Mouse (Mus musculus): ENCODE results near the gene Spsb3. TPM values are rescaled to one million over a fixed set of nuclear protein-coding genes. Genes with fewer than 3 reads are reported as not detected.

Spsb3 gene
- polyA plus RNA-seq, 1 experiment: 76.4 TPM

DNA sequence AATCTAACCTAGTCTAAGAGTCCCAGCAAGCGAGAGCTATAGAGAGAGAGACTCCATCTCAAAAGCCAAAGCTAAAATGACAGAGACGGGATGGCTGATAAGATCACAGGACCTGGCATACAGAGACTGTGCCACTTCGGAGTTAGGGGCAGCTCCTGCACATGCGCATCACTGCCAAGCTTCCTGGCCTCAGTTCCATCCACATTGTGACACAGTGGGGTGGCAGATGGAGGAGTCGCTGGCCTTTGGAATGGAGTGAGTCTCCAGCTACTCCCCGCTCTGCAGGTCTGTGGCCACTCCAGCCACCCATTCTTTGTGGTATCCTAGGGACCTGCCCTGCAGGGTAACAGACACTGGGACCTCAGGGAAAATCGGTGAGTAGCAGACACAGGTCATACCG lies 20.7 kb upstream of the Spsb3 start, which contains the start of gene Igfals:
TSS of gene Igfals (plus strand) at position 222 of the 400 bp plus-strand sequence.
- TF ChIP-seq CTCF (IDR thresholded peaks at IDR 0.05; ENCODE audit: insufficient read depth, low read length) (no peak), POLR2A (IDR thresholded peaks at IDR 0.05; ENCODE audit: borderline replicate concordance, extremely low read depth, low read depth, low read length) (no peak)
- no peak for DNase-seq
- 91% methylated on average over 8 of the region's 8 CpGs for WGBS

DNA sequence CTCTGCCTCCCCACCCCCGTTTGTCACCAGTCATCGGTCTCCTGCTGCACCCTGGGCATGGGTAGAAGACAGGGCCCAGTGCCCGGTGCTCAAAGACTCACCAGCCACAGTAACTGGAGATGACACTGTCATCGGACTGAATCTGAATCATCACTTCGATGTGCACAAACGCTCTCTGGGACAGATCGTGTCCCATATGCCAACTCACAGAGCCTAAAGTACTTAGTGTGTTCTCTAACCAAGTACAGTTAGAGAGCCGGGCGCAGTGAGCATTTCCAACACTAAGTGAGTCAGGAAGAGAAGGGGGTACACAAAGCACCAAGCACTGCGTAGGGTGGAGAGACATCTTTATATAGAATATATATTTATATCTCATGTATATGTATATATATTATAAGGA lies 18.5 kb upstream of the Spsb3 start:
- DNase-seq: no peak
- Histone ChIP-seq H3K4me1 (ENCODE audit: control insufficient read depth, insufficient read depth, low read length) (no peaks in the 10 kb centered on the region), H3K4me3 (replicated peaks; ENCODE audit: extremely low read depth, low read depth, low read length) (no peak overlapping the region)
- TF ChIP-seq POLR2A (IDR thresholded peaks at IDR 0.05; ENCODE audit: borderline replicate concordance, extremely low read depth, low read depth, low read length) (no peak), CTCF (IDR thresholded peaks at IDR 0.05; ENCODE audit: insufficient read depth, low read length) (no peak)
- WGBS: 91% methylated on average over 10 of the region's 10 CpGs

More for the DNA sequence above, 20.7 kb upstream of the Spsb3 start, which contains the start of gene Igfals:
- no peak within 1 kb of the TSS for H3K4me3 ChIP-seq (replicated peaks; ENCODE audit: extremely low read depth, low read depth, low read length)
- no peaks in the 10 kb centered on the region for H3K4me1 ChIP-seq (ENCODE audit: control insufficient read depth, insufficient read depth, low read length)

DNA sequence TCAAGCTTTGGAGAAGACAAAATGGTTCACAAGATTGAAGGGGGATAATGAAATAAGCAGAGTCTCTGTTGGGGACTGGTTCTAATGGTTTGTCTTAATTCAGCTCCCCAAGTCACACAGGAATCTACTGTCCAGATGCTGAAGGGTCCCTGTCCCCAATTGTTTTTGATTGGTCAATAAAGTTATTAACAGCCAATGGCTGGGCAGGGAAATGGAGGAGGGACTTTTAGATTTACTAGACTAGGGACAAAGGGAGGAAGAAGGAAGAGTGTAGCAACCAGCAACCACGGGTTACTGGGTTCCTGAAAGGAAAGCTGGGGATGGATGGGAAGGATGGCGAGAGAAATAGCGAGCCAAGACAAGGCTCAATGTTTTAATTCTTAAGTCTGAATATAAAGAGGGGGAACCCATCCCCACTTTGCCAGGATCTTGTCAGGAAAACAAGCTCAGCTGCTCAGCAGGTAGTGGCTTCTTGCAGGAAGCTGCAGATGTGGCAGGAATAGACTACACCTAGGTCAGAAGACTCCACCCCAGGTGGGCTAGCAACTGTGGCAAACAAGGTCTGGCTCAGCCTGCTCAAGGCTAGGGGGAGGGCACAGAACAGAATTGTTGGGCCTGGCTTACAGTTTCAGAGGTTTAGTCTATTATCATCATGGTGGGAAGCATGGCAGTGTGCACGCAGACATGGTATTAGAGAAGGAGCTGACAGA lies 12.6 kb upstream of the Spsb3 start:
- no peak for DNase-seq
- H3K4me3 ChIP-seq (replicated peaks; ENCODE audit: extremely low read depth, low read depth, low read length): no peak overlapping the region
- no peak for TF ChIP-seq CTCF (IDR thresholded peaks at IDR 0.05; ENCODE audit: insufficient read depth, low read length)
- TF ChIP-seq POLR2A (IDR thresholded peaks at IDR 0.05; ENCODE audit: borderline replicate concordance, extremely low read depth, low read depth, low read length): no peak
- H3K4me1 ChIP-seq (ENCODE audit: control insufficient read depth, insufficient read depth, low read length): 0 out of 2 replicates have a peak, but pooled peaks cover 2% of the 10 kb centered on the region
- 48% methylated on average over 4 of the region's 4 CpGs for WGBS

DNA sequence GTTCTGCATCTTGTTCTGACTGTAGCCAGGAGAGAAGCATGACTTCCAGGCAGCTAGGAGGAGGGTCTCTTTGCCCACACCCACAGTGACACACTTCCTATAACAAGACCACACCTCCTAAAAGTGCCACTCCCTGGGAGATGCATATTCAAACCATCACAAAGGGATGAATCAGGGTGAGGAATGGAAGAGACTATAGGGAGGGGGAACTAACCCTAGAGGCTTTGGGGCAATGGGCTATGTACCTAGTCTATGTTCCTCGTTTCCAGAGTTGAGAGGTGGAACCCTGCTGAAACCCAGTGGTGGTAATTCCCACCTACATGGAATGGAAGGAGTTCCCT lies 12.1 kb upstream of the Spsb3 start:
- 45% methylated on average over 1 of the region's 1 CpGs for WGBS
- 0 out of 2 replicates have a peak, but pooled peaks cover 2% of the 10 kb centered on the region for H3K4me1 ChIP-seq (ENCODE audit: control insufficient read depth, insufficient read depth, low read length)
- no peak overlapping the region for H3K4me3 ChIP-seq (replicated peaks; ENCODE audit: extremely low read depth, low read depth, low read length)
- no peak for DNase-seq
- no peak for TF ChIP-seq POLR2A (IDR thresholded peaks at IDR 0.05; ENCODE audit: borderline replicate concordance, extremely low read depth, low read depth, low read length)
- no peak for TF ChIP-seq CTCF (IDR thresholded peaks at IDR 0.05; ENCODE audit: insufficient read depth, low read length)

DNA sequence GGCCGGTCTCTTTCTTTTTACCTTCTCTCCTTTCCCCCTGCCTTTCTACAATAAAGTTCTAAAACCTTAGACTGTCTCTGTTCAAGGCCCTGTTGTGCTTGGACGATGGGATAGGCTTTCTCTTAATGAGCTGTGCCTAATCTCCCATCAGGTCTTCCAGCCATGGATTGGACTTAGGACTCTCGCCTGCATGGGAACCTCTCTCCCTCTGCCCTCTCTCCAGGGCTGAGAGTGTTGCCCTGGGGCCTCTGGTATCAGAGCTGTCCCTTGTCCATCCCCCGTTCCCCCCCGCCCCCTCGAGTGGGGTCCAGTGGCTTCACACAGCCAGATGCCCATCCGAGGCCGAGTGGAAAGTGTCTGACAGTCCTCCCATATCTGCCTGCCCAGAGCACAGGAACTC lies 11.5 kb upstream of the Spsb3 start:
- no peak overlapping the region for H3K4me3 ChIP-seq (replicated peaks; ENCODE audit: extremely low read depth, low read depth, low read length)
- no peak for DNase-seq
- 0 out of 2 replicates have a peak, but pooled peaks cover 2% of the 10 kb centered on the region for H3K4me1 ChIP-seq (ENCODE audit: control insufficient read depth, insufficient read depth, low read length)
- TF ChIP-seq POLR2A (IDR thresholded peaks at IDR 0.05; ENCODE audit: borderline replicate concordance, extremely low read depth, low read depth, low read length) (no peak), CTCF (IDR thresholded peaks at IDR 0.05; ENCODE audit: insufficient read depth, low read length) (no peak)
- 74% methylated on average over 8 of the region's 8 CpGs for WGBS

DNA sequence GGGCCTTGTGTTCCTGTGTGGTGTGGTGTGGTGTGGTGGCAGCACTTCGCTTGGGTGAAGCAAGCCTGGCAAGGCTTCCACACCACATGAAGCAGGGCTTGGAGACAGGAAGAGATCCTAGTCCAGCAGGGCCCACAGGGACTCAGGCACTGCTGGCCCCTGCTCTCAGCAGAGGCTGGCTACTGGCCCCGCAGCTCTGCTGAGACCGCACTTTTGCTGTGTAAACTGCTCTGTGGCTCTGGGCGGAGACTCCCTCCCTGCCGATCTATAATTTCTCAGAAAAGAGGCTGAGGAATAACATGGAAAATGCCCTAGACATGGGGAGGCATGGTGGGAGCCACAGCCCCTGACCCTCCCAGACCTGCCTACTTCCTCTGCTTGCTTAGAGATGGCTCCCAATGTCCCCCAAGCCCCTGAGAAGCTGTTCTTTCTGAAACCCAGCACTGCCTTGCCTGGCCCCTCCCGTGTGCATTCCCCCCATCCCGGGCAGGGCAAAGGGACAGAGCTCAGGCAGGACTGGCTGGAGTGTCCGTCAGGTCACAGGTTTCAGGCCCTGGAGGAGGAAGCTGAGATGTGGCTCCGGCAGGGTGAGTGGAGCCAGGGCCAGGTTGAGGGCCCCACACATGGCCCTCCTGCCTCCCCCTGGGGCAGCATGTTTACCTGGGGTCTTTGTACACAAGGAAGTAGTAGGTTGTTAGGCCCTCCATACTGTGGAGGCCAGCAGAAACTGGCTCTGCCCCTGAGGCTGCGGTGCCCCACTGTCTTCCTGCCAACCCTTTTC lies 8.9 kb upstream of the Spsb3 start:
- Histone ChIP-seq H3K4me1 (ENCODE audit: control insufficient read depth, insufficient read depth, low read length) (0 out of 2 replicates have a peak, but pooled peaks cover 2% of the 10 kb centered on the region), H3K4me3 (replicated peaks; ENCODE audit: extremely low read depth, low read depth, low read length) (no peak overlapping the region)
- 44% methylated on average over 10 of the region's 10 CpGs for WGBS
- no peak for DNase-seq
- TF ChIP-seq POLR2A (IDR thresholded peaks at IDR 0.05; ENCODE audit: borderline replicate concordance, extremely low read depth, low read depth, low read length) (no peak), CTCF (IDR thresholded peaks at IDR 0.05; ENCODE audit: insufficient read depth, low read length) (no peak)

DNA sequence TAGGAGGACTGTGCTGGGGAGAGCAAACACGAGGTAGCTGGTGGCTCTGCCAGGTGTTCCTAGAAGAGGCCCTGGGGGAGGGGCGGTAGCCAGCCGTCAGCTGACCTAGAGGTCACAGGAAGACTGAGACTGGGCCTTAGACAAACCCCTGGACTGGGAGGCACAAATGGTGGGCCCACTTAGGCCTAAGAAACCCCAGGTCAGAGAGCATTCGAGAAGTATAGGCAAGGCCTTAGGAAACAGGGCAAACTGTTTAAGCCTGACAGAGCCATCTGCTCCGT lies 8.4 kb upstream of the Spsb3 start:
- H3K4me1 ChIP-seq (ENCODE audit: control insufficient read depth, insufficient read depth, low read length): 0 out of 2 replicates have a peak, but pooled peaks cover 2% of the 10 kb centered on the region
- peak; percentile 42 for DNase-seq
- TF ChIP-seq CTCF (IDR thresholded peaks at IDR 0.05; ENCODE audit: insufficient read depth, low read length) (no peak), POLR2A (IDR thresholded peaks at IDR 0.05; ENCODE audit: borderline replicate concordance, extremely low read depth, low read depth, low read length) (no peak)
- WGBS: 32% methylated on average over 5 of the region's 5 CpGs
- H3K4me3 ChIP-seq (replicated peaks; ENCODE audit: extremely low read depth, low read depth, low read length): no peak overlapping the region

DNA sequence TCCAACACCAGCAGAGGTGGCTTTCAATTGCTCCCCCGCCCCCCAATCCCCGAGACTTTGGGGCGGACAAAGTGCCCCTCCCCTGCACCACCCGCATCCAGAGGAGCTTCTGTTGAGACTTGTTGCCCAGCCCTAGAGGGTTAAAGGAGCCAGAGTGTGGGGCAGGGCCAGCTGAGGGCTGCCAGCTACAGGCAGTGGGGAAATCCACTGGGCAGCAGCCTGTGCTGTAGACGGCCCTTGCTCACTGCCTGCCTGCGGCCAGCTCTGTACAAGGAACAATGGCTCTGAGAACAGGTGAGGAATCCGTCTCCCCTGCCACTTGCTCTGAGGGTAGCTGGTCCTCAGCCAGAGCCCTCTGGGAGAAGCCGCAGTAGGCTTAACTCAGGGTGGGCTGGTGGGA lies 7.9 kb upstream of the Spsb3 start:
- TF ChIP-seq CTCF (IDR thresholded peaks at IDR 0.05; ENCODE audit: insufficient read depth, low read length) (no peak), POLR2A (IDR thresholded peaks at IDR 0.05; ENCODE audit: borderline replicate concordance, extremely low read depth, low read depth, low read length) (no peak)
- no peak for DNase-seq
- Histone ChIP-seq H3K4me3 (replicated peaks; ENCODE audit: extremely low read depth, low read depth, low read length) (no peak overlapping the region), H3K4me1 (ENCODE audit: control insufficient read depth, insufficient read depth, low read length) (0 out of 2 replicates have a peak, but pooled peaks cover 2% of the 10 kb centered on the region)
- WGBS: 69% methylated on average over 8 of the region's 8 CpGs

DNA sequence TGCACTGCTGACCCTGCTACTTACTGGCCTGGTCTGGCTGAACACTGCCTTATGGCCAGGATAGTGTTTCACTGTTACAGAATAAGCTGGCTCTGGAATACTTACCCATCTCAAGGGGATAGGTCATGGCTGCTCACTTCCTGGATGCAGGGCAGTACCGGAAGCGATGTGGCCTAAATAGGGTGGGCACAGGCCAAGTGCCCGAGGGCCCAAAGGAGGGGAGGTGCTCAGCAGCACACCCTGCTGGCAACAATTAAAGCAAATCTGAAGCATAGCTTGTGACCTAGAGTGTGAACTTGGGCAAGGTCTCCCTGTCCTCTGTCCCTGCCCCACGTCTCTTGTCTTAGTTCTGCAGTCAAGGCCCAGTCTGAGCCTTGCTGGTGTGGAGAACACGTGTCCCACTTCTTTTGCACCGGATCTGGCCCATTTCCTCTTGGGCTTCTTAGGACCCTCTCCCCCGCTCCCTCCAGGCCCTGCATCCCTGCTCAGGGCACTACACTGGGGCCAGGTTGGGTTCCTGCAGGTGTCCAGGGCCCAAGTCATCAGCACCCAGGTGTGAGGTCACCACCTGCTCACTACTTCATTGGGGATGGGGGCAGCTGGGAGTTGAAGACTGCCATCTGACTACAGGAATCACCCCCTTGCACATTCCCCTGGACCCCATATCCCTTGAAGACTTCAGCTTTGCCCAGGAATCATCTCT lies 4.6 kb upstream of the Spsb3 start:
- 45% methylated on average over 7 of the region's 7 CpGs for WGBS
- peaks cover 6% of the 10 kb centered on the region; the same call in 1 of the 2 replicates for H3K4me1 ChIP-seq (ENCODE audit: control insufficient read depth, insufficient read depth, low read length)
- TF ChIP-seq CTCF (IDR thresholded peaks at IDR 0.05; ENCODE audit: insufficient read depth, low read length): peak; percentile 61
- no peak for TF ChIP-seq POLR2A (IDR thresholded peaks at IDR 0.05; ENCODE audit: borderline replicate concordance, extremely low read depth, low read depth, low read length)
- H3K4me3 ChIP-seq (replicated peaks; ENCODE audit: extremely low read depth, low read depth, low read length): no peak overlapping the region
- no peak for DNase-seq

All from lung, adult 2 months (tissue).